Comparison of ENCODE assay signal across 12 mouse cellular contexts in the genomic region with DNA sequence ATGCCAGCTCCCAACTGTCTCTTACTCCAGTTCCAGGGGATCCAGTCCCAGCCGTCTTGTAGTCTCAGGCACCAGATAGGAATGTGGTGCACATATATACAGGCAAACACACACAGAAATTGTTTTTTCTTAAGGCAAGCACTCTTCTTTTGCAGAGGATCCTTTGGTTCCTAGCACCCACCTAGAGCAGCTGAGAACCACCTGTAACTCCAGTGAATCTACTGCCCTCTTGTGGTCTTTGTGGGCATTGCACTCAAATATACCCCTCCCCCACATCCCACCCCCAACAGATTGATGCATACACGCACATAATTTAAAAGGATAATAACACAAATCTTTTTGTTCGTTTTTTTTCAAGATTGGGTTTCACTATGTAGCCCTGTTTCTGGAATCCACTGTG. TPM values are rescaled to one million over a fixed set of nuclear protein-coding genes. Genes with fewer than 3 reads are reported as not detected.
DNase-seq lines count a peak whose midpoint lies in the region; TF ChIP-seq lines count a peak whose summit lies in the region.
"Had no signal": no experiment of that assay in that cellular context is flagged by ENCODE, and none has a peak within 500 bp of the region (broad histone marks: within the 10 kb centered on the region; RNA-seq: fewer than 3 reads in every experiment).

No protein-coding gene starts in this region.

- no peaks in the 10 kb centered on the region for H3K27me3 ChIP-seq in kidney, adult 2 months (replicated peaks; ENCODE audit: control insufficient read depth, insufficient read depth, low read length)
- H3K27me3 ChIP-seq in E14TG2a.4 (ENCODE audit: insufficient read depth, low read length) = no peaks in the 10 kb centered on the region
- no peaks in the 10 kb centered on the region for H3K27me3 ChIP-seq in embryonic facial prominence, embryonic 10.5 days (replicated peaks; ENCODE audit: low read depth, poor library complexity, severe bottlenecking)
- H3K27me3 ChIP-seq: embryonic facial prominence, embryonic 13.5 days; neural tube, embryonic 13.5 days had no signal

- TF ChIP-seq CTCF in kidney, adult 2 months (conservative IDR thresholded peaks at IDR 0.05; ENCODE audit: insufficient read depth, insufficient read length, low read depth, low read length) = peak; percentile 47
- TF ChIP-seq CTCF in E14TG2a.4 (conservative IDR thresholded peaks at IDR 0.05; ENCODE audit: low read length) = peak; percentile 62

- WGBS in kidney, adult 2 months = 61% methylated on average over 3 of the region's 3 CpGs
- 60% methylated on average over 3 of the region's 3 CpGs for WGBS in embryonic facial prominence, embryonic 10.5 days

- no peak overlapping the region for H3K27ac ChIP-seq in kidney, adult 2 months (ENCODE audit: insufficient read depth, low read depth, low read length)
- no peak overlapping the region for H3K27ac ChIP-seq in embryonic facial prominence, embryonic 10.5 days (replicated peaks)
- H3K27ac ChIP-seq: embryonic facial prominence, embryonic 13.5 days; neural tube, embryonic 13.5 days had no signal

- H3K4me3 ChIP-seq in kidney, adult 2 months (ENCODE audit: insufficient read depth, low read depth, low read length) = no peak overlapping the region
- no peak overlapping the region for H3K4me3 ChIP-seq in E14TG2a.4 (replicated peaks; ENCODE audit: low read length)
- no peak overlapping the region for H3K4me3 ChIP-seq in embryonic facial prominence, embryonic 10.5 days
- H3K4me3 ChIP-seq: embryonic facial prominence, embryonic 13.5 days; neural tube, embryonic 13.5 days had no signal

- intact Hi-C loops in heart, postnatal 14 days (cut with DNase I) = loop anchor here (10.0 kb wide), 1 partner anchor 431 kb away; a partner anchor contains a TSS

- no peaks in the 10 kb centered on the region for H3K36me3 ChIP-seq in kidney, adult 2 months (ENCODE audit: control insufficient read depth, insufficient read depth, low read length)
- H3K36me3 ChIP-seq in E14TG2a.4 (ENCODE audit: insufficient read depth, low read length) = no peaks in the 10 kb centered on the region
- H3K36me3 ChIP-seq in embryonic facial prominence, embryonic 10.5 days (replicated peaks) = no peaks in the 10 kb centered on the region
- H3K36me3 ChIP-seq: embryonic facial prominence, embryonic 13.5 days; neural tube, embryonic 13.5 days had no signal

- no peaks in the 10 kb centered on the region for H3K4me1 ChIP-seq in kidney, adult 2 months (ENCODE audit: control insufficient read depth, insufficient read depth, low read length)
- H3K4me1 ChIP-seq in E14TG2a.4 (replicated peaks; ENCODE audit: low read depth, low read length) = peaks cover 46% of the 10 kb centered on the region
- H3K4me1 ChIP-seq in embryonic facial prominence, embryonic 10.5 days = peaks cover 5% of the 10 kb centered on the region; the same call in 1 of the 2 replicates
- H3K4me1 ChIP-seq: embryonic facial prominence, embryonic 13.5 days had no signal

- TF ChIP-seq POLR2A in kidney, adult 2 months (IDR thresholded peaks at IDR 0.05; ENCODE audit: low read depth, low read length) = no peak

- no peaks in the 10 kb centered on the region for H3K9me3 ChIP-seq in E14TG2a.4 (ENCODE audit: low read length)
- 0 out of 2 replicates have a peak, but pooled peaks cover 2% of the 10 kb centered on the region for H3K9me3 ChIP-seq in embryonic facial prominence, embryonic 10.5 days
- H3K9me3 ChIP-seq: embryonic facial prominence, embryonic 13.5 days; neural tube, embryonic 13.5 days had no signal

- DNase-seq in kidney, adult 2 months = no peak
- DNase-seq in kidney, adult 8-10 months = no peak
- peak; percentile 66 for DNase-seq in A20 (ENCODE audit: low read depth, low spot score)
- peak; percentile 40 for DNase-seq in embryonic facial prominence, embryonic 10.5 days (ENCODE audit: low spot score)
- DNase-seq in testis, postnatal 10 days (ENCODE audit: low spot score) = no peak
- DNase-seq in heart, postnatal 14 days = no peak
- DNase-seq: adrenal gland, postnatal 25 days; gastrocnemius, postnatal 14 days; lung, postnatal 14 days had no signal

RNA-seq across cellular contexts. Expression of a gene that starts 12.4 kb away (rescaled TPM):
- 30.6 and 36.6 TPM in 2 replicates for polyA plus RNA-seq in kidney, adult 2 months (2012; rRNA removed)
- 47.9 and 49.1 TPM in 2 replicates for polyA plus RNA-seq in embryonic facial prominence, embryonic 10.5 days (2016; fragmentation: Nextera tagmentation; extraction: Ambion mirVana)
- 10 to 100 TPM; 13.9 to 14.0 TPM for total RNA-seq in heart, postnatal 14 days (2021)

RNA-seq across cellular contexts. Expression of a gene that starts 20.7 kb away (rescaled TPM):
- polyA plus RNA-seq in kidney, adult 2 months (2012; rRNA removed) = 71.2 and 78.4 TPM in 2 replicates
- 89.8 and 94.3 TPM in 2 replicates for polyA plus RNA-seq in embryonic facial prominence, embryonic 10.5 days (2016; fragmentation: Nextera tagmentation; extraction: Ambion mirVana)
- total RNA-seq in heart, postnatal 14 days (2021) = 100 to 1,000 TPM; 287 to 312 TPM

RNA-seq across cellular contexts. Expression of a gene that starts 21.2 kb away (rescaled TPM):
- polyA plus RNA-seq in kidney, adult 2 months (2012; rRNA removed) = 41.0 and 42.9 TPM in 2 replicates
- 9.1 and 11.5 TPM in 2 replicates for polyA plus RNA-seq in embryonic facial prominence, embryonic 10.5 days (2016; fragmentation: Nextera tagmentation; extraction: Ambion mirVana)
- 10 to 100 TPM; 32.7 to 33.0 TPM for total RNA-seq in heart, postnatal 14 days (2021)

RNA-seq across cellular contexts. Expression of a gene that starts 21.3 kb away (rescaled TPM):
- polyA plus RNA-seq in kidney, adult 2 months (2012; rRNA removed) = 1.6 and 2.5 TPM in 2 replicates
- 14.5 and 17.5 TPM in 2 replicates for polyA plus RNA-seq in embryonic facial prominence, embryonic 10.5 days (2016; fragmentation: Nextera tagmentation; extraction: Ambion mirVana)
- total RNA-seq in heart, postnatal 14 days (2021) = 1 to 10 TPM; 1.1 to 1.3 TPM

RNA-seq across cellular contexts. Expression of a gene that starts 24.9 kb away (rescaled TPM):
- polyA plus RNA-seq in kidney, adult 2 months (2012; rRNA removed) = 3.1 and 4.1 TPM in 2 replicates
- 3.0 and 3.6 TPM in 2 replicates for polyA plus RNA-seq in embryonic facial prominence, embryonic 10.5 days (2016; fragmentation: Nextera tagmentation; extraction: Ambion mirVana)
- total RNA-seq in heart, postnatal 14 days (2021) = 1 to 10 TPM; 1.4 to 1.8 TPM

Comparison
In these comparisons a context has a peak if more than half of its experiments do, and no peak if none do; other contexts are left out.
1. DNase-seq: peak in A20 (single experiment) and embryonic facial prominence, embryonic 10.5 days (single experiment); none in kidney, adult 2 months (single experiment), kidney, adult 8-10 months (0 of 2), testis, postnatal 10 days (single experiment) and heart, postnatal 14 days (0 of 2).